Mouse (Mus musculus) cerebellum, adult 11-12 months (tissue): ENCODE measurements around the gene Ogfod3.
A peak's percentile ranks its signal among the peaks of the same experiment; 100 is the strongest.

Experiments used
- DNase-seq: peaks from one replicate; pipeline ENCODE4 v3.0.0; 2022

The Ogfod3 gene

GRCm38 (mm10) chr11:121204161-121205006, at the start of gene Ogfod3, which contains the start of gene Hexdc:
Ogfod3 (minus strand) TSS chr11:121204711.
Hexdc (plus strand) TSS chr11:121204433.
- peak; percentile 95 for DNase-seq

- DNase-seq = no peak
These were observed 45.7 kb upstream of the Ogfod3 start for GRCm38 (mm10) chr11:121250196-121250595.

GRCm38 (mm10) chr11:121239669-121240068, 35.2 kb upstream of the Ogfod3 start:
- DNase-seq = no peak

- DNase-seq = no peak
These were observed 33.0 kb upstream of the Ogfod3 start for GRCm38 (mm10) chr11:121237345-121238128.

GRCm38 (mm10) chr11:121236564-121237344, 32.2 kb upstream of the Ogfod3 start, which contains the start of gene Narf:
Narf (plus strand) TSS chr11:121237253.
- DNase-seq = peak; percentile 100

GRCm38 (mm10) chr11:121235475-121236238, 31.1 kb upstream of the Ogfod3 start:
- no peak for DNase-seq

- DNase-seq = no peak
These were observed 28.2 kb upstream of the Ogfod3 start for GRCm38 (mm10) chr11:121232706-121233105.

GRCm38 (mm10) chr11:121231628-121232291, 27.2 kb upstream of the Ogfod3 start:
- DNase-seq = no peak

- DNase-seq = no peak
These were observed 26.7 kb upstream of the Ogfod3 start for GRCm38 (mm10) chr11:121231191-121231590.

GRCm38 (mm10) chr11:121229018-121229439, 24.5 kb upstream of the Ogfod3 start, which contains the start of gene Cybc1:
Cybc1 (minus strand) TSS chr11:121229322.
- DNase-seq = peak; percentile 77

GRCm38 (mm10) chr11:121228129-121229017, 23.9 kb upstream of the Ogfod3 start:
- no peak for DNase-seq

- DNase-seq = peak; percentile 73
These were observed 17.0 kb upstream of the Ogfod3 start for GRCm38 (mm10) chr11:121221321-121222010.

GRCm38 (mm10) chr11:121220771-121221170, 16.3 kb upstream of the Ogfod3 start:
- DNase-seq = no peak

GRCm38 (mm10) chr11:121219776-121220175, 15.3 kb upstream of the Ogfod3 start:
- DNase-seq = no peak

- DNase-seq = no peak
These were observed 12.3 kb upstream of the Ogfod3 start for GRCm38 (mm10) chr11:121216831-121217230.

- no peak for DNase-seq
These were observed 701 bp downstream of the Ogfod3 start for GRCm38 (mm10) chr11:121203859-121204160.

GRCm38 (mm10) chr11:121201436-121202198, 2.9 kb downstream of the Ogfod3 start:
- no peak for DNase-seq

GRCm38 (mm10) chr11:121200781-121201180, 3.7 kb downstream of the Ogfod3 start:
- no peak for DNase-seq

- no peak for DNase-seq
These were observed 4.7 kb downstream of the Ogfod3 start for GRCm38 (mm10) chr11:121199851-121200250.
